Mouse (Mus musculus) neural tube, embryonic 14.5 days (tissue): ENCODE measurements at regions not wholly inside any gene's neighbourhood (a gene's known extent, or its start where the extent isn't known, plus 50 kb on each side); places are given as distances from the start of the nearest gene placed in this dataset.

Experiments
- ATAC-seq: fragments of 200-750 bp; cut with Nextera tagmentation; 2 replicates; pipeline ENCODE4 v1.8.0; 2017; ENCODE audit warnings: low read depth, mild to moderate bottlenecking, moderate TSS enrichment, moderate library complexity
- H3K27ac ChIP-seq: fragments of 300-500 bp; sonication (generic); 2 replicates; pipeline ENCODE4 v1.5.1; 2014; ENCODE audit warnings: low read depth, mild to moderate bottlenecking, control low read depth, low read length, moderate library complexity, mixed read lengths
- H3K27me3 ChIP-seq: fragments of 300-500 bp; sonication (generic); 2 replicates; pipeline ENCODE4 v1.6.1; 2014; ENCODE audit warnings: low read length; ENCODE audit not compliant: control insufficient read depth, insufficient read depth
- H3K36me3 ChIP-seq: fragments of 300-500 bp; sonication (generic); 2 replicates; pipeline ENCODE4 v1.6.1; 2014; ENCODE audit warnings: low read length, mixed read lengths; ENCODE audit not compliant: control insufficient read depth, insufficient read depth
- H3K4me1 ChIP-seq: fragments of 300-500 bp; sonication (generic); 2 replicates; pipeline ENCODE4 v1.6.1; 2014; ENCODE audit warnings: low read length; ENCODE audit not compliant: control insufficient read depth, insufficient read depth
- H3K4me2 ChIP-seq: fragments of 300-500 bp; sonication (generic); 2 replicates; pipeline ENCODE4 v1.6.1; 2014; ENCODE audit warnings: mild to moderate bottlenecking, low read depth, low read length, control low read depth
- H3K4me3 ChIP-seq: fragments of 300-500 bp; sonication (generic); 2 replicates; pipeline ENCODE4 v1.5.1; 2014; ENCODE audit warnings: low read depth, low read length, control low read depth, mixed read lengths
- H3K9ac ChIP-seq: fragments of 300-500 bp; sonication (generic); replicated peaks from 2 replicates; pipeline ENCODE4 v1.6.1; 2014; ENCODE audit warnings: low read depth, mild to moderate bottlenecking, control low read depth, low read length, mixed read lengths
- H3K9me3 ChIP-seq: fragments of 300-500 bp; sonication (generic); 2 replicates; pipeline ENCODE4 v1.6.1; 2016; ENCODE audit warnings: low read length; ENCODE audit not compliant: control insufficient read depth
- WGBS: fragments of 180-500 bp; shearing (Covaris S2); extraction: QIAGEN DNeasy Blood & Tissue Kit; methylation state at CpG from one replicate; pipeline ENCODE4 v1.1.7; 2014; 5-methylcytosine and 5-hydroxymethylcytosine counted together

DNA sequence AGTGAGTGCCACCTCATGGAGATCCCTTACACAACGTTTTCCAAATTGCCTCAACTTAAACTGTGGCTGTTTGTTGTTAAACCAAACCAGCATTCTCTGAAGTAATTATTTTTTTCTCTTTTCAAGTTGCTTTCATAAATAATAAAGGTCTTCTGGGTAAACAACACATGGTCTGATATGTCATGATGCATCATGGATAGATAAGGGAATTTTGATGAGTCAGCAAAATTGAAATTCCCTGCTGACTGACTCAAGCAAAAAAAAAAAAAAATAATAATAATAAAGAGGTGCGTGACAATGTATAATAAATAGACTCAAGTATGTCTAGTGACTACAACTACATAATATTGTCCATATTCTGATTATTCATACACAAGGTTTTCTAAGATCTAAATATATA is 201.8 kb downstream of the Adgb start:
- ATAC-seq, result no peak
- Histone ChIP-seq H3K27ac (no peak overlapping the region), H3K9ac (no peak overlapping the region), H3K36me3 (no peaks in the 10 kb centered on the region), H3K9me3 (no peaks in the 10 kb centered on the region), H3K4me3 (no peak overlapping the region), H3K4me1 (no peaks in the 10 kb centered on the region), H3K4me2 (no peak overlapping the region), H3K27me3 (no peaks in the 10 kb centered on the region)
- 76% methylated on average over 2 of the region's 2 CpGs for WGBS

GRCm38 (mm10) chr10:10252540-10253318 is 219.4 kb downstream of the Adgb start:
- no peak for ATAC-seq

GRCm38 (mm10) chr10:10252136-10252535 is 220.0 kb downstream of the Adgb start:
- 76% methylated on average over 7 of the region's 7 CpGs for WGBS
- Histone ChIP-seq H3K4me3 (no peak overlapping the region), H3K27ac (no peak overlapping the region), H3K36me3 (no peaks in the 10 kb centered on the region), H3K9me3 (no peaks in the 10 kb centered on the region), H3K9ac (no peak overlapping the region), H3K27me3 (no peaks in the 10 kb centered on the region), H3K4me1 (no peaks in the 10 kb centered on the region), H3K4me2 (no peak overlapping the region)
- no peak for ATAC-seq

More at GRCm38 (mm10) chr10:10252540-10253318, 219.4 kb downstream of the Adgb start:
- Histone ChIP-seq H3K27ac (no peak overlapping the region), H3K36me3 (no peaks in the 10 kb centered on the region), H3K4me3 (no peak overlapping the region), H3K9ac (no peak overlapping the region), H3K9me3 (no peaks in the 10 kb centered on the region), H3K4me1 (no peaks in the 10 kb centered on the region), H3K27me3 (no peaks in the 10 kb centered on the region), H3K4me2 (no peak overlapping the region)
- 73% methylated on average over 8 of the region's 8 CpGs for WGBS

DNA sequence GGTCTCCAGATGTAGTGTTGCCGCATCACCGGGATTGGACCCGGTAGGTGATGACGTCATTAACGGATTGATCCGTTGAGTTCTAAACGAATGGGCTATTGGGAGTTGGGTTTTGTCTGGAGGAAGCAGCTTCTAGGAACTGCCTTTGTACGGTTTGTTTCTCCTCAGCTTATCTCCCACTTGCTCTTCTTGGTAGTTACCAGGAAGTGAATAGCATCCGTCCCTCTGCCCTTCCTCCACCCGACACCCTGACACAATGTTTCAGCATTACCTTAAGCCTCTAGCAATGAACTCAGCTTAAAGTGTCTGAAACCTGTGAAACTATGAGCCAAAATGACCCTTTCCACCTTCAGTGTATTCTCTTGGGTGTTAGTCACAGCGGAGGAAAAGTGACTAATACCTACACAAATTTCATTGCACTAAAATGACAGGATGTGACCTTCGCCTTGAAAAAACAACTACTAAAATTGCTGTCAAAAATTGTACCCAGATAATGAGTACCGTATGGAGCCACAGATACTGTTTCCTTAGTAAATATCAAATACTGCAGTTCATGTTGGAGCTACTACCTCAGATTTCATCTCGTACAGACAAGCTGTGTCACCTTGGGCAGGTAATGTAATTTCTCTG is 237.1 kb downstream of the Adgb start:
- Histone ChIP-seq H3K36me3 (no peaks in the 10 kb centered on the region), H3K9ac (no peak overlapping the region), H3K27me3 (no peaks in the 10 kb centered on the region), H3K27ac (no peak overlapping the region), H3K4me1 (no peaks in the 10 kb centered on the region), H3K4me2 (no peak overlapping the region), H3K9me3 (no peaks in the 10 kb centered on the region), H3K4me3 (no peak overlapping the region)
- whole genome bisulfite sequencing, result 93% methylated on average over 14 of the region's 14 CpGs
- no peak for ATAC-seq

DNA sequence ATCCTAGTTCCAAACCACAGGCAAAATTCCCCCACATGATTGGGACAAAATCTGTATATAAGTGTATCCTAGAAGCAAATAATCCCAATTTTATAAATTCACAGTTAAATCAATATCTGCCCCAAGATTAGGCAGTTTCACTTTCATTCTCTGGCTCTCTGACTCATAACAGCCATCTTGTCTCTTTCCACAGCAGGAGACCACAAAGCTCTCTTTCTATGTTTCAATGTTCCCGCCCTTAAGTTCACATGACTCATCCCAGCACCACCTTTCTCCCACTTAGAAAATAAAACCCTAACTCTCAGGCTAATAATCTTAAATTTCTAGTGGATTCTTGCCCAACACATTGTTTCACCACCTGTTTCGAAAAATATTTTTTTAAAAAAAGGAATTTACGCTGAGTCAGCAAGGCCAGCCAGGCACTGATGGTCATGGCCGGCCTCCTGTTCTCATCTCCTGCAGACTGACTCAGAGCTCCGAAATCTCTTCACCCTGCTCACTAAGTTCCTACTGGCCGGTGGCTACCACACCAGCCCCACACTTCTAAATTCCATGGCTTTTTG is 247.5 kb downstream of the Adgb start:
- H3K9me3 ChIP-seq, result no peaks in the 10 kb centered on the region
- no peak overlapping the region for H3K4me3 ChIP-seq
- no peaks in the 10 kb centered on the region for H3K4me1 ChIP-seq
- H3K9ac ChIP-seq, result no peak overlapping the region
- no peak overlapping the region for H3K4me2 ChIP-seq
- H3K27ac ChIP-seq, result no peak overlapping the region
- whole genome bisulfite sequencing, result 97% methylated on average over 6 of the region's 6 CpGs
- ATAC-seq, result no peak
- no peaks in the 10 kb centered on the region for H3K27me3 ChIP-seq
- H3K36me3 ChIP-seq, result no peaks in the 10 kb centered on the region

DNA sequence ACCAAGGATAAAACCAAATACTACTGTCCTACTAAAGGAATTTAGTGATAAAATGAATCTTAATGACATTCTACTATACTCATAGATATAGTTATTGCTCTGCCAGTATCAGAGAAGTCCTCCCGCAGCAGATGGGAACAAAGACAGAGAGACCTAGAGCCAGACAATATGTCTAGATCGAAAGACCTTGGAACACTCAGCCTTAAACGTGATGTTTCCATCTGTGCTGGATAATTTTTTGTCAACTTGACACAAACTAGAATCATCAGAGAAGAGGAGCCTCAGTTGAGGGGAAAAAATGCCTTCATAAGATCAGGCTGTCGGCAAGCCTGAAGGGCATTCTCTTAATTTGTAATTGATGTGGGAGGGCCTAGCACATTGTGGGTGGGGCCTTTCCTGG is 252.4 kb downstream of the Adgb start:
- Histone ChIP-seq H3K27ac (no peak overlapping the region), H3K4me2 (no peak overlapping the region), H3K9ac (no peak overlapping the region), H3K36me3 (no peaks in the 10 kb centered on the region), H3K9me3 (no peaks in the 10 kb centered on the region), H3K27me3 (no peaks in the 10 kb centered on the region), H3K4me3 (no peak overlapping the region), H3K4me1 (no peaks in the 10 kb centered on the region)
- ATAC-seq, result no peak
- 92% methylated on average over 4 of the region's 4 CpGs for WGBS

DNA sequence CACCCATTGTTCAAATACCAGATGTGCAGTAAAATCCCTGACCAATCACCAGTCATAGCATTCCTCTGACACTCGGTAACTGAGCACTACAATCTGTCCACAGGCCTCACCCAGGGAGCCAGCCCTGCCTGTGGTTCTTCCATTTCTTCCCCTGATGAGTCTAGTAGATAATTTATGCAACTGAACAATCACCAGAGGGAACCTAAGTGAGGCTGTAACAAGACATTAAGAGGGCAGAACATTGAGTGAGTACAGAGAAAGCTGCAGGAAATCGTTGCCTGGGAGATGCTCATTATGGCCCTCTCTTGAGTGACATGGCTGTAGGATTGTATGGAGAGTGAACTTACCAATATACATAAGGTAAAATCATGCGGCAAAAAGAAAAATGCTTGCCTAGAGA is 255.2 kb downstream of the Adgb start:
- no peaks in the 10 kb centered on the region for H3K27me3 ChIP-seq
- H3K9me3 ChIP-seq, result no peaks in the 10 kb centered on the region
- WGBS, result 31% methylated on average over 3 of the region's 3 CpGs
- peak; percentile 49; the same call in 1 of the 2 replicates for ATAC-seq
- no peak overlapping the region for H3K9ac ChIP-seq
- no peaks in the 10 kb centered on the region for H3K4me1 ChIP-seq
- H3K4me2 ChIP-seq, result no peak overlapping the region
- H3K4me3 ChIP-seq, result no peak overlapping the region
- H3K36me3 ChIP-seq, result no peaks in the 10 kb centered on the region
- H3K27ac ChIP-seq, result no peak overlapping the region

DNA sequence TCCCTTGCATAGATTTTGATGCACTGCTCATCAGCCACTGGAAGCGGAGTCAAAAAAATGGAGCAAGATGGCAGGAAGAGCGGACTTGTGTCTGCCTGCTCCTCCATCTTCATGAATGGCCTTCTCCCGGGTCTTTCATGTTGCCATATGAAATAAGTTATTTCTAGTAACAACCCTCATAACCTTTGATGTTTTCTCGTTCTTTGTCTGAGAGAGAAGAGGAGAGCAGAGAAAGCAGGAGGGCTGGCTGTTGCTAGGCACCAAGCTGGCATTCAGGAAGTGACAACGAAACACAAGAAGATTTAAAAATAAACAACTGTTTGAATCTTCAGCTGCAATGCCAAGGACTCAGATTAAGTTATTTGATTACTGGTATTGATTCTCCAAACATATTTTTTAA is 256.8 kb downstream of the Adgb start:
- Histone ChIP-seq H3K27me3 (no peaks in the 10 kb centered on the region), H3K4me3 (no peak overlapping the region), H3K9me3 (no peaks in the 10 kb centered on the region), H3K4me1 (no peaks in the 10 kb centered on the region), H3K9ac (no peak overlapping the region), H3K36me3 (no peaks in the 10 kb centered on the region), H3K27ac (no peak overlapping the region), H3K4me2 (no peak overlapping the region)
- ATAC-seq, result no peak
- 41% methylated on average over 5 of the region's 5 CpGs for WGBS

DNA sequence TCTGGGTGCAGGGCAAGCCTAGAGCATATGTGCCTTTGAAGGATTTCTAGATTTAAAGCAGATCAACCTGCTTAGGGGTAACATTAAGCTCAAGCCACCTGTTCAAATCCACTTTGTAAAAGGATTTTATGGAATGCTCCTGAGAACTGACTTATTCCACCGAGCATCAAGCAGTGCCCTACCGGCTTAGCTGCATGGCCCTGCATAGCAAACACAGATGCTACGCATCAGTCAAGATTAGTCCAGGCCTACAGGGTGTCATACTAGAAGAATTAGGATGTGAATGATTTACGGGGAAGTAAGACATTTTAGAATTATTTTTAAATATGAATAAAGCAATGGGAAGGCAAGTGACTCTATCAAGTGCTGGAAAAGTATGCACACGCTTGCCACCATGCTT is 263.8 kb downstream of the Adgb start:
- Histone ChIP-seq H3K9me3 (no peaks in the 10 kb centered on the region), H3K9ac (no peak overlapping the region), H3K4me1 (no peaks in the 10 kb centered on the region), H3K4me3 (no peak overlapping the region), H3K27me3 (no peaks in the 10 kb centered on the region), H3K36me3 (no peaks in the 10 kb centered on the region), H3K27ac (no peak overlapping the region), H3K4me2 (no peak overlapping the region)
- no peak for ATAC-seq
- WGBS, result 87% methylated on average over 5 of the region's 5 CpGs
